Mouse (Mus musculus): Measurements from ENCODE around the gene Rfc5. TPM values are rescaled to one million over a fixed set of nuclear protein-coding genes. Genes with fewer than 3 reads are reported as not detected.

The Rfc5 gene
- total and polyA plus RNA-seq, 3 experiments = 44.9 to 145 (median 68.1) TPM

DNA sequence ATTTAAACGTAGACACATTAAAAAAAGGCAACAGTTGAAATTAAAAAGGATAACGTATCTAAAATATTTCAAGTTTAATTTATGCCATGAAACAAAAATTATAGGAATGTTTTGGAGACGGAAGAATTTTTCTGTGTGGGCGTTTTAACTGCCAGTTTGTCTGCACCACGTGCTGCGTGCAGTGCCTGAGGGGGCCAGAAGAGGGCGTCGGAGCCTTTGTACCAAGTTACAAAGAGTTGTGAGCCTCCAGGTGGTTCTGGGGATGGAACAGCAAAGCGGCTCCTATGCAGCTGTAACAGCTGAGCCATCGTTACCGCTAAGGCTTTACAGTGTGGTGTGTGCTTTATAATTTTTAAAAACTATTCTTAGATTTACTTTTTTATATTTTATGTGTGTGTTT is 30.1 kb downstream of the Rfc5 start:
- Histone ChIP-seq H3K4me1 (ENCODE audit: insufficient read depth, low read depth, low read length) (peaks cover 41% of the 10 kb centered on the region), H3K9me3 (replicated peaks) (no peaks in the 10 kb centered on the region), H3K27me3 (ENCODE audit: insufficient read depth, low read length) (peaks cover 20% of the 10 kb centered on the region), H3K36me3 (replicated peaks) (peaks cover 30% of the 10 kb centered on the region), H3K4me3 (ENCODE audit: low read depth, low read length) (no peak overlapping the region)
- no peak for ATAC-seq (ENCODE audit: extremely low read depth, insufficient number of reproducible peaks, low FRiP score, poor library complexity, severe bottlenecking)
- TF ChIP-seq POLR2AphosphoS5 (IDR thresholded peaks at IDR 0.05; ENCODE audit: insufficient replicate concordance, low read depth, low read length) = no peak
- no peak for TF ChIP-seq GATA1 (IDR thresholded peaks at IDR 0.05; ENCODE audit: borderline replicate concordance, low read length)
- no peak for TF ChIP-seq GATA2 (IDR thresholded peaks at IDR 0.05; ENCODE audit: borderline replicate concordance, low read depth, low read length)
- no peak for TF ChIP-seq TAL1 (conservative IDR thresholded peaks at IDR 0.05; ENCODE audit: low read depth, low read length)
- peak; percentile 32; the same call in 1 of the 2 replicates for TF ChIP-seq CTCF (IDR thresholded peaks at IDR 0.05; ENCODE audit: low read depth, low read length)
- peak; percentile 24 for DNase-seq (ENCODE audit: low spot score)

- Histone ChIP-seq H3K4me1 (ENCODE audit: insufficient read depth, low read depth, low read length) (peaks cover 41% of the 10 kb centered on the region), H3K4me3 (ENCODE audit: low read depth, low read length) (peak overlapping the region; percentile 91; the same call in 1 of the 2 replicates), H3K36me3 (replicated peaks) (peaks cover 25% of the 10 kb centered on the region), H3K27me3 (ENCODE audit: insufficient read depth, low read length) (peaks cover 21% of the 10 kb centered on the region), H3K9me3 (replicated peaks) (no peaks in the 10 kb centered on the region)
- DNase-seq (ENCODE audit: low spot score) (no peak), ATAC-seq (ENCODE audit: extremely low read depth, insufficient number of reproducible peaks, low FRiP score, poor library complexity, severe bottlenecking) (no peak)
- no peak for TF ChIP-seq POLR2AphosphoS5 (IDR thresholded peaks at IDR 0.05; ENCODE audit: insufficient replicate concordance, low read depth, low read length)
- no peak for TF ChIP-seq GATA1 (IDR thresholded peaks at IDR 0.05; ENCODE audit: borderline replicate concordance, low read length)
- no peak for TF ChIP-seq CTCF (IDR thresholded peaks at IDR 0.05; ENCODE audit: low read depth, low read length)
- TF ChIP-seq GATA2 (IDR thresholded peaks at IDR 0.05; ENCODE audit: borderline replicate concordance, low read depth, low read length) = no peak
- TF ChIP-seq TAL1 (conservative IDR thresholded peaks at IDR 0.05; ENCODE audit: low read depth, low read length) = no peak
Measured at GRCm38 (mm10) chr5:117358248-117358630, 30.6 kb downstream of the Rfc5 start.

DNA sequence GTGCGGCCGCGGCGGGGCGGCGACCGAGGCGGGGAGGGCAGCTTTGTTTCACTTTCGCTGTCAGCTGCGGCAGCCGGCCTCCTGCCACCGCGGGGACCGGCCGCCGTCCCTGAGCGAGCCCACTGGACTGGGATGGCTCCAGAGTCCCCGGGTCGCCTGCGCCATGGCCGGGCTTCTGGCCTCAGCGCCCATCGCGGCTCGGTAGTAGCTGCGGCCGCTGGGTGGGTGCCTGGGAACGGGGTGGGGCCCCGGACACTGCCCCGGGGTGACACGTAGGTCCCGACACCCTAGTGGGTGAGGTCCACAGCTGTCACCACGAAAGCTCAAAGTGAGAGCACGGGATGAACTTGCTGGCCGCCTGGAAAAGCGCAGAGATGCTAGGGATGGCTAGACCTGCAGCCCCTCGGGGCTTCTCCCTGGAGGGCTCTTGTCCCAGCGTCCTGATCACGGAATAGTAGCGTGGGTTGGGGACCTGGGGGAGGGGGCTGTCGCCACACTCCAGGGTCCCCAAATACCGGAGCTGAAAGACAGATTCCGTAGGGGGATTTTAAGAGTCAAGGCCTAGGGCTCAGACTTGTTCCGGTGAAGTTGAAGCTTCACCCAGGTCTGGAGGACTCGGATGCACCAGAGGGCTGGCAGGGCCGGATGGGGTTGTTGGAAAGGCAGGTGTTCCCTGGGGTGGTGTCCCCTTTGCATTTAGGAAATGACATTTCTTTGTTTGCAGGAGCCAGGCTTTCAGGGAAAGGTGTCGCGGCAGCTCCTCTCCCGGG is 31.2 kb downstream of the Rfc5 start:
- peaks cover 41% of the 10 kb centered on the region for H3K4me1 ChIP-seq (ENCODE audit: insufficient read depth, low read depth, low read length)
- ATAC-seq (ENCODE audit: extremely low read depth, insufficient number of reproducible peaks, low FRiP score, poor library complexity, severe bottlenecking) = no peak; the same call in 1 of the 2 replicates
- H3K4me3 ChIP-seq (ENCODE audit: low read depth, low read length) = peak overlapping the region; percentile 91
- peaks cover 19% of the 10 kb centered on the region for H3K36me3 ChIP-seq (replicated peaks)
- H3K27me3 ChIP-seq (ENCODE audit: insufficient read depth, low read length) = peaks cover 24% of the 10 kb centered on the region
- no peaks in the 10 kb centered on the region for H3K9me3 ChIP-seq (replicated peaks)
- TF ChIP-seq GATA1 (IDR thresholded peaks at IDR 0.05; ENCODE audit: borderline replicate concordance, low read length) = no peak
- no peak for TF ChIP-seq CTCF (IDR thresholded peaks at IDR 0.05; ENCODE audit: low read depth, low read length)
- TF ChIP-seq POLR2AphosphoS5 (IDR thresholded peaks at IDR 0.05; ENCODE audit: insufficient replicate concordance, low read depth, low read length) = no peak
- TF ChIP-seq TAL1 (conservative IDR thresholded peaks at IDR 0.05; ENCODE audit: low read depth, low read length) = no peak
- no peak for TF ChIP-seq GATA2 (IDR thresholded peaks at IDR 0.05; ENCODE audit: borderline replicate concordance, low read depth, low read length)
- peak; percentile 55 for DNase-seq (ENCODE audit: low spot score)

- peak; percentile 83 for DNase-seq (ENCODE audit: low spot score)
- no peaks in the 10 kb centered on the region for H3K9me3 ChIP-seq (replicated peaks)
- H3K36me3 ChIP-seq (replicated peaks) = peaks cover 17% of the 10 kb centered on the region
- H3K4me3 ChIP-seq (ENCODE audit: low read depth, low read length) = peak within 1 kb of the TSS; percentile 91
- H3K4me1 ChIP-seq (ENCODE audit: insufficient read depth, low read depth, low read length) = peaks cover 41% of the 10 kb centered on the region
- TF ChIP-seq GATA2 (IDR thresholded peaks at IDR 0.05; ENCODE audit: borderline replicate concordance, low read depth, low read length) (no peak), POLR2AphosphoS5 (IDR thresholded peaks at IDR 0.05; ENCODE audit: insufficient replicate concordance, low read depth, low read length) (no peak), CTCF (IDR thresholded peaks at IDR 0.05; ENCODE audit: low read depth, low read length) (no peak), GATA1 (IDR thresholded peaks at IDR 0.05; ENCODE audit: borderline replicate concordance, low read length) (no peak), TAL1 (conservative IDR thresholded peaks at IDR 0.05; ENCODE audit: low read depth, low read length) (no peak)
- H3K27me3 ChIP-seq (ENCODE audit: insufficient read depth, low read length) = peaks cover 25% of the 10 kb centered on the region
- ATAC-seq (ENCODE audit: extremely low read depth, insufficient number of reproducible peaks, low FRiP score, poor library complexity, severe bottlenecking) = no peak
Measured at GRCm38 (mm10) chr5:117357129-117357477, 31.7 kb downstream of the Rfc5 start, which contains the start of gene Wsb2. TSS of gene Wsb2 (plus strand) at chr5:117357304.

- Histone ChIP-seq H3K9me3 (replicated peaks) (no peaks in the 10 kb centered on the region), H3K36me3 (replicated peaks) (peaks cover 15% of the 10 kb centered on the region), H3K4me3 (ENCODE audit: low read depth, low read length) (peak overlapping the region; percentile 91), H3K27me3 (ENCODE audit: insufficient read depth, low read length) (peaks cover 25% of the 10 kb centered on the region), H3K4me1 (ENCODE audit: insufficient read depth, low read depth, low read length) (peaks cover 41% of the 10 kb centered on the region)
- ATAC-seq (ENCODE audit: extremely low read depth, insufficient number of reproducible peaks, low FRiP score, poor library complexity, severe bottlenecking) (no peak), DNase-seq (ENCODE audit: low spot score) (peak; percentile 20)
- TF ChIP-seq CTCF (IDR thresholded peaks at IDR 0.05; ENCODE audit: low read depth, low read length) (no peak), GATA2 (IDR thresholded peaks at IDR 0.05; ENCODE audit: borderline replicate concordance, low read depth, low read length) (no peak), TAL1 (conservative IDR thresholded peaks at IDR 0.05; ENCODE audit: low read depth, low read length) (no peak), POLR2AphosphoS5 (IDR thresholded peaks at IDR 0.05; ENCODE audit: insufficient replicate concordance, low read depth, low read length) (no peak), GATA1 (IDR thresholded peaks at IDR 0.05; ENCODE audit: borderline replicate concordance, low read length) (no peak)
Measured at GRCm38 (mm10) chr5:117356365-117357128, 32.3 kb downstream of the Rfc5 start.

All from G1E (cell line).